Comparison of ENCODE assay signal across 8 mouse cellular contexts in genomic region chr14:27187025-27187424, GRCm38 (mm10).
DNase-seq lines count a peak whose midpoint lies in the region; ATAC-seq and TF ChIP-seq lines count a peak whose summit lies in the region.

No protein-coding gene starts in this region.

- ATAC-seq in heart, embryonic 12.5 days (ENCODE audit: insufficient number of reproducible peaks, low FRiP score): no peak
- peak; percentile 76 for ATAC-seq in kidney, postnatal 0 days (replicated peaks; ENCODE audit: low FRiP score, low read depth)
- 0 out of 2 replicates have a peak, but pooled peaks have one; percentile 40 for ATAC-seq in liver, embryonic 11.5 days (replicated peaks; ENCODE audit: low FRiP score)
- peak; percentile 64; the same call in 1 of the 2 replicates for ATAC-seq in stomach, embryonic 14.5 days (ENCODE audit: insufficient number of reproducible peaks, insufficient read depth, low FRiP score, low read depth)

- no peak overlapping the region for H3K9ac ChIP-seq in heart, embryonic 12.5 days
- no peak overlapping the region for H3K9ac ChIP-seq in heart, adult 2 months (ENCODE audit: low read depth, low read length)
- no peak overlapping the region for H3K9ac ChIP-seq in kidney, postnatal 0 days (ENCODE audit: low read depth, low read length)
- H3K9ac ChIP-seq in liver, embryonic 11.5 days (ENCODE audit: low read depth, low read length): no peak overlapping the region
- no peak overlapping the region for H3K9ac ChIP-seq in stomach, embryonic 14.5 days (replicated peaks; ENCODE audit: low read depth, low read length)

- H3K9me3 ChIP-seq in heart, embryonic 12.5 days (replicated peaks): no peaks in the 10 kb centered on the region
- no peaks in the 10 kb centered on the region for H3K9me3 ChIP-seq in kidney, postnatal 0 days (replicated peaks; ENCODE audit: low read length)
- no peaks in the 10 kb centered on the region for H3K9me3 ChIP-seq in liver, embryonic 11.5 days (ENCODE audit: control insufficient read depth, low read length)
- no peaks in the 10 kb centered on the region for H3K9me3 ChIP-seq in stomach, embryonic 14.5 days (ENCODE audit: control insufficient read depth, low read depth, low read length)

- peak; percentile 94 for TF ChIP-seq EP300 in heart, adult 2 months (IDR thresholded peaks at IDR 0.05; ENCODE audit: insufficient read depth, low read depth, low read length)

- no peak for TF ChIP-seq POLR2A in heart, adult 2 months (IDR thresholded peaks at IDR 0.05; ENCODE audit: insufficient read depth, low read depth, low read length)

- no peaks in the 10 kb centered on the region for H3K79me2 ChIP-seq in heart, adult 2 months (replicated peaks; ENCODE audit: control insufficient read depth, insufficient read depth, low read length)

- peak; percentile 97 for TF ChIP-seq CTCF in heart, adult 2 months (IDR thresholded peaks at IDR 0.05)
- peak; percentile 97 for TF ChIP-seq CTCF in kidney, postnatal 0 days (IDR thresholded peaks at IDR 0.05; ENCODE audit: low read depth)

- H3K4me2 ChIP-seq in heart, embryonic 12.5 days: no peak overlapping the region
- no peak overlapping the region for H3K4me2 ChIP-seq in kidney, postnatal 0 days (ENCODE audit: low read length)
- H3K4me2 ChIP-seq in liver, embryonic 11.5 days: no peak overlapping the region
- H3K4me2 ChIP-seq in stomach, embryonic 14.5 days (replicated peaks; ENCODE audit: low read depth, low read length): no peak overlapping the region

- H3K4me3 ChIP-seq in heart, embryonic 12.5 days: no peak overlapping the region
- H3K4me3 ChIP-seq in heart, adult 2 months: no peak overlapping the region
- H3K4me3 ChIP-seq in kidney, postnatal 0 days (replicated peaks; ENCODE audit: low read depth, low read length): no peak overlapping the region
- no peak overlapping the region for H3K4me3 ChIP-seq in liver, embryonic 11.5 days (ENCODE audit: low read depth, low read length)
- H3K4me3 ChIP-seq in stomach, embryonic 14.5 days (ENCODE audit: low read depth, low read length): no peak overlapping the region

- intact Hi-C loops in heart, adult 2 months (cut with DNase I): loop anchor here (1.0 to 5.0 kb wide), 4 partner anchors 149 to 555 kb away; no protein-coding TSS in a partner anchor

- no peak overlapping the region for H3K27ac ChIP-seq in heart, embryonic 12.5 days (ENCODE audit: poor library complexity, severe bottlenecking)
- H3K27ac ChIP-seq in heart, adult 2 months: no peak overlapping the region
- H3K27ac ChIP-seq in kidney, postnatal 0 days: no peak overlapping the region
- no peak overlapping the region for H3K27ac ChIP-seq in liver, embryonic 11.5 days (ENCODE audit: low read depth, low read length)
- H3K27ac ChIP-seq in stomach, embryonic 14.5 days (ENCODE audit: low read length): no peak overlapping the region

- no peaks in the 10 kb centered on the region for H3K36me3 ChIP-seq in heart, embryonic 12.5 days
- H3K36me3 ChIP-seq in heart, adult 2 months (ENCODE audit: control insufficient read depth, insufficient read depth, low read length): 0 out of 2 replicates have a peak, but pooled peaks cover 2% of the 10 kb centered on the region
- no peaks in the 10 kb centered on the region for H3K36me3 ChIP-seq in kidney, postnatal 0 days (ENCODE audit: insufficient read depth, low read length)
- no peaks in the 10 kb centered on the region for H3K36me3 ChIP-seq in liver, embryonic 11.5 days (ENCODE audit: control insufficient read depth, insufficient read depth, low read length)
- H3K36me3 ChIP-seq in stomach, embryonic 14.5 days (ENCODE audit: control insufficient read depth, insufficient read depth, low read length): no peaks in the 10 kb centered on the region

- peak; percentile 97 for DNase-seq in heart, adult 11 months
- peak; percentile 77 for DNase-seq in embryo, embryonic 11 days
- DNase-seq in heart, adult 2 months: peak; percentile 83 to 87
- DNase-seq in kidney, postnatal 0 days (ENCODE audit: low spot score): peak; percentile 93
- DNase-seq in liver, embryonic 11.5 days (ENCODE audit: low spot score): peak; percentile 64
- peak; percentile 79 for DNase-seq in neural tube, embryonic 10.5 days (ENCODE audit: extremely low spot score, low spot score)

- WGBS in heart, embryonic 12.5 days: 14% methylated on average over 4 of the region's 4 CpGs
- 18% methylated on average over 4 of the region's 4 CpGs for WGBS in heart, adult 2 months
- WGBS in kidney, postnatal 0 days: 14% methylated on average over 4 of the region's 4 CpGs
- WGBS in liver, embryonic 11.5 days: 18% methylated on average over 4 of the region's 4 CpGs
- 4% methylated on average over 4 of the region's 4 CpGs for WGBS in stomach, embryonic 14.5 days

- H3K4me1 ChIP-seq in heart, embryonic 12.5 days (replicated peaks): peaks cover 19% of the 10 kb centered on the region
- peaks cover 15% of the 10 kb centered on the region for H3K4me1 ChIP-seq in heart, adult 2 months (ENCODE audit: control insufficient read depth, insufficient read depth, low read length)
- 0 out of 2 replicates have a peak, but pooled peaks cover 8% of the 10 kb centered on the region for H3K4me1 ChIP-seq in kidney, postnatal 0 days (replicated peaks; ENCODE audit: insufficient read depth, low read length)
- 0 out of 2 replicates have a peak, but pooled peaks cover 4% of the 10 kb centered on the region for H3K4me1 ChIP-seq in liver, embryonic 11.5 days (replicated peaks; ENCODE audit: control insufficient read depth, insufficient read depth, low read length)
- peaks cover 7% of the 10 kb centered on the region for H3K4me1 ChIP-seq in stomach, embryonic 14.5 days (ENCODE audit: control insufficient read depth, insufficient read depth, low read length)

- no peaks in the 10 kb centered on the region for H3K27me3 ChIP-seq in heart, embryonic 12.5 days (replicated peaks)
- H3K27me3 ChIP-seq in heart, adult 2 months (ENCODE audit: control insufficient read depth, insufficient read depth, low read length): no peaks in the 10 kb centered on the region
- no peaks in the 10 kb centered on the region for H3K27me3 ChIP-seq in kidney, postnatal 0 days (ENCODE audit: insufficient read depth, low read length)
- H3K27me3 ChIP-seq in liver, embryonic 11.5 days (replicated peaks; ENCODE audit: control insufficient read depth, insufficient read depth, low read length): no peaks in the 10 kb centered on the region
- H3K27me3 ChIP-seq in stomach, embryonic 14.5 days (ENCODE audit: control insufficient read depth, insufficient read depth, low read length): no peaks in the 10 kb centered on the region
